Mouse (Mus musculus): ENCODE measurements around the gene Krt27. TPM values are rescaled to one million over a fixed set of nuclear protein-coding genes. Genes with fewer than 3 reads are reported as not detected.

Krt27 gene
- total and polyA plus RNA-seq, 3 experiments, result not detected

DNA sequence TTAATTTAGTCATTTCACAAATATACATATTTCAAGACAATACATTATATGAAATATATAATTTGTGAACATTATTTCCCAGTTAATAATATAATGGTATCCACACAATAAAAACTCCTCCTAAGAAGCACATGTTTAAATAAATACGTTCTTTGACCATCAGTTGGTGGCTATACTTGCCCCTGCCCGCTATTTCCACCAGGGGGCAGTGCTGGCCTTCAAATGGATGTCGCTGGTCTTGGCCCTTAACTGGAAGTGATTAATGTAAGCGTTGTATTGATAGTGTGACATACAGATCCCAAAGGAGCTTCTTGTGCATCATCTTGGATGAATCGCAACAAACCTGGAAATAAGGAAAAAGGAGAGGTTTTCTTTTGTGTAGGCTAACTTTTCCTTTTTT, 28.7 kb upstream of the Krt27 start:
- H3K27ac ChIP-seq, result no peak overlapping the region
- no peak overlapping the region for H3K9ac ChIP-seq (ENCODE audit: low read depth, low read length)
- intact Hi-C loops (cut with DNase I), result loop anchor here (1.0 to 2.0 kb wide), 3 partner anchors 84 to 903 kb away; no protein-coding TSS in a partner anchor
- 6% methylated on average over 5 of the region's 5 CpGs for WGBS
- H3K36me3 ChIP-seq (ENCODE audit: control insufficient read depth, insufficient read depth, low read length), result no peaks in the 10 kb centered on the region
- H3K79me2 ChIP-seq (replicated peaks; ENCODE audit: control insufficient read depth, insufficient read depth, low read length), result no peaks in the 10 kb centered on the region; the same call in 1 of the 2 replicates
- no peak overlapping the region for H3K4me3 ChIP-seq
- 0 out of 2 replicates have a peak, but pooled peaks have one; percentile 40 for TF ChIP-seq EP300 (IDR thresholded peaks at IDR 0.05; ENCODE audit: insufficient read depth, low read depth, low read length)
- no peak; the same call in 1 of the 2 replicates for TF ChIP-seq CTCF (IDR thresholded peaks at IDR 0.05)
- no peaks in the 10 kb centered on the region for H3K27me3 ChIP-seq (ENCODE audit: control insufficient read depth, insufficient read depth, low read length)
- DNase-seq, result peak; percentile 55 to 79
- H3K4me1 ChIP-seq (ENCODE audit: control insufficient read depth, insufficient read depth, low read length), result no peaks in the 10 kb centered on the region

GRCm38 (mm10) chr11:99374803-99375202, 23.9 kb upstream of the Krt27 start, which contains the start of gene Krt28:
TSS of gene Krt28 (minus strand) at chr11:99374903.
- no peaks in the 10 kb centered on the region for H3K36me3 ChIP-seq (ENCODE audit: control insufficient read depth, insufficient read depth, low read length)
- no peaks in the 10 kb centered on the region for H3K4me1 ChIP-seq (ENCODE audit: control insufficient read depth, insufficient read depth, low read length)
- H3K9ac ChIP-seq (ENCODE audit: low read depth, low read length), result no peak within 1 kb of the TSS
- H3K27ac ChIP-seq, result no peak within 1 kb of the TSS
- no peak within 1 kb of the TSS for H3K4me3 ChIP-seq
- no peak for DNase-seq
- no peaks in the 10 kb centered on the region; the same call in 1 of the 2 replicates for H3K27me3 ChIP-seq (ENCODE audit: control insufficient read depth, insufficient read depth, low read length)
- 79% methylated on average over 13 of the region's 13 CpGs for WGBS
- TF ChIP-seq POLR2A (IDR thresholded peaks at IDR 0.05; ENCODE audit: insufficient read depth, low read depth, low read length) (no peak), EP300 (IDR thresholded peaks at IDR 0.05; ENCODE audit: insufficient read depth, low read depth, low read length) (no peak), CTCF (IDR thresholded peaks at IDR 0.05) (no peak)
- intact Hi-C loops (cut with DNase I), result no loop called here
- no peaks in the 10 kb centered on the region for H3K79me2 ChIP-seq (replicated peaks; ENCODE audit: control insufficient read depth, insufficient read depth, low read length)

GRCm38 (mm10) chr11:99369853-99370451, 19.0 kb upstream of the Krt27 start:
- no peaks in the 10 kb centered on the region for H3K4me1 ChIP-seq (ENCODE audit: control insufficient read depth, insufficient read depth, low read length)
- H3K27ac ChIP-seq, result no peak overlapping the region
- no peaks in the 10 kb centered on the region for H3K36me3 ChIP-seq (ENCODE audit: control insufficient read depth, insufficient read depth, low read length)
- TF ChIP-seq POLR2A (IDR thresholded peaks at IDR 0.05; ENCODE audit: insufficient read depth, low read depth, low read length), result no peak
- no peak for TF ChIP-seq CTCF (IDR thresholded peaks at IDR 0.05)
- TF ChIP-seq EP300 (IDR thresholded peaks at IDR 0.05; ENCODE audit: insufficient read depth, low read depth, low read length), result no peak
- intact Hi-C loops (cut with DNase I), result no loop called here
- no peaks in the 10 kb centered on the region for H3K79me2 ChIP-seq (replicated peaks; ENCODE audit: control insufficient read depth, insufficient read depth, low read length)
- H3K27me3 ChIP-seq (ENCODE audit: control insufficient read depth, insufficient read depth, low read length), result no peaks in the 10 kb centered on the region; the same call in none of the 2 replicates
- H3K4me3 ChIP-seq, result no peak overlapping the region
- H3K9ac ChIP-seq (ENCODE audit: low read depth, low read length), result no peak overlapping the region
- WGBS, result 71% methylated on average over 8 of the region's 8 CpGs
- DNase-seq, result no peak

DNA sequence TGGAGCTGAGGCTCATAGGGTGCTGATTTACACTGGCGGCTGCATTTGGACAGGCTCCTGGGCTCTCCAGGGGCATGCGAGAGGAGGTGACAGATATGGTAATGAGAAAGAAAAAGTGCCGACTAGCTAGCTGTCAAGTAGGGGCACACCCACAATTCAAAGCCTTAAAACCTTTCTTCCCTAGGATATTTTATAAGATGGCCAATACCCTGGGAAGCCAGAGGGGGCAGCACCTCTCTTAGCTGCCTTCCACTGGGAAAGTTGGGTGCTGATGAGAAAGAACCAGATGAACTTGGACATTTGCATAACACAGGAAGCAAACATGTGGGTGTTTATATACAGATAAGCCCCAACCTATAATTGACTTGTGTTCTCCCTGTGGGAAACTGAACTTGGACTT, 18.3 kb upstream of the Krt27 start:
- Histone ChIP-seq H3K9ac (ENCODE audit: low read depth, low read length) (no peak overlapping the region), H3K4me3 (no peak overlapping the region), H3K79me2 (replicated peaks; ENCODE audit: control insufficient read depth, insufficient read depth, low read length) (no peaks in the 10 kb centered on the region), H3K4me1 (ENCODE audit: control insufficient read depth, insufficient read depth, low read length) (no peaks in the 10 kb centered on the region), H3K36me3 (ENCODE audit: control insufficient read depth, insufficient read depth, low read length) (no peaks in the 10 kb centered on the region), H3K27ac (no peak overlapping the region), H3K27me3 (ENCODE audit: control insufficient read depth, insufficient read depth, low read length) (no peaks in the 10 kb centered on the region; the same call in none of the 2 replicates)
- intact Hi-C loops (cut with DNase I), result no loop called here
- 14% methylated on average over 3 of the region's 3 CpGs for WGBS
- no peak for DNase-seq
- TF ChIP-seq CTCF (IDR thresholded peaks at IDR 0.05) (peak; percentile 64), EP300 (IDR thresholded peaks at IDR 0.05; ENCODE audit: insufficient read depth, low read depth, low read length) (no peak)

GRCm38 (mm10) chr11:99366791-99367190, 15.9 kb upstream of the Krt27 start:
- no peak for TF ChIP-seq POLR2A (IDR thresholded peaks at IDR 0.05; ENCODE audit: insufficient read depth, low read depth, low read length)
- peak; percentile 21; the same call in 1 of the 2 replicates for TF ChIP-seq CTCF (IDR thresholded peaks at IDR 0.05)
- no peaks in the 10 kb centered on the region for H3K4me1 ChIP-seq (ENCODE audit: control insufficient read depth, insufficient read depth, low read length)
- H3K9ac ChIP-seq (ENCODE audit: low read depth, low read length), result no peak overlapping the region
- no peak overlapping the region for H3K27ac ChIP-seq
- no peaks in the 10 kb centered on the region; the same call in 1 of the 2 replicates for H3K27me3 ChIP-seq (ENCODE audit: control insufficient read depth, insufficient read depth, low read length)
- H3K36me3 ChIP-seq (ENCODE audit: control insufficient read depth, insufficient read depth, low read length), result no peaks in the 10 kb centered on the region
- H3K4me3 ChIP-seq, result no peak overlapping the region
- DNase-seq, result no peak
- intact Hi-C loops (cut with DNase I), result no loop called here
- 41% methylated on average over 10 of the region's 10 CpGs for WGBS
- no peaks in the 10 kb centered on the region for H3K79me2 ChIP-seq (replicated peaks; ENCODE audit: control insufficient read depth, insufficient read depth, low read length)

- H3K36me3 ChIP-seq (ENCODE audit: control insufficient read depth, insufficient read depth, low read length), result no peaks in the 10 kb centered on the region
- H3K4me3 ChIP-seq, result no peak overlapping the region
- H3K4me1 ChIP-seq (ENCODE audit: control insufficient read depth, insufficient read depth, low read length), result no peaks in the 10 kb centered on the region
- no peak overlapping the region for H3K27ac ChIP-seq
- intact Hi-C loops (cut with DNase I), result no loop called here
- TF ChIP-seq CTCF (IDR thresholded peaks at IDR 0.05) (peak; percentile 75), EP300 (IDR thresholded peaks at IDR 0.05; ENCODE audit: insufficient read depth, low read depth, low read length) (no peak)
- 20% methylated on average over 9 of the region's 9 CpGs for WGBS
- DNase-seq, result no peak
- H3K79me2 ChIP-seq (replicated peaks; ENCODE audit: control insufficient read depth, insufficient read depth, low read length), result no peaks in the 10 kb centered on the region
- H3K27me3 ChIP-seq (ENCODE audit: control insufficient read depth, insufficient read depth, low read length), result no peaks in the 10 kb centered on the region; the same call in 1 of the 2 replicates
- no peak overlapping the region for H3K9ac ChIP-seq (ENCODE audit: low read depth, low read length)
Observed at GRCm38 (mm10) chr11:99364412-99364811, 13.5 kb upstream of the Krt27 start.
